Mouse (Mus musculus) cerebellum, adult (tissue): ENCODE results near the gene Pts.

ENCODE experiments used
- ATAC-seq: cut with Nextera tagmentation; 2 replicates; pipeline ENCODE4 v1.9.2; 2017; ENCODE audit warnings: mild to moderate bottlenecking, moderate library complexity, mixed read lengths; ENCODE audit not compliant: insufficient number of reproducible peaks, low FRiP score, low TSS enrichment

The Pts gene

DNA sequence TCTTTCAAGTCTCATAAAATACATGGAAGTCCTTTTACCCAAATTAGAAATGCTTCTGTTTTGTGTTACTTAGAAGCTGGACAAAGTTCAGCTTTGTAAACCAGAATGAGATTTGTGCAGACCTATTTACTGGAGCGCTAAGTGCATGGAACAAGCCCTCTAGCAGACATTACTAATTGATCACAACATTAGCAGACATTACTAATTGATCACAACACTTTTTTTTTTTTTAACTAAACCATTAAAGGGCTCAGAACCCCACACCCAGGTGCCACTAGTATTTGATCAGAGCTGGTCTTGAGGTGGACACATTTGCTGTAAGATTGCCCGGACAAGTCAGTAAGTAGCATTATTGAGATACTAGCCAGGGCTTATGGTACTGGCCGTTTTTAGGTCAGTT, 5.3 kb upstream of the Pts start:
- ATAC-seq, result no peak

DNA sequence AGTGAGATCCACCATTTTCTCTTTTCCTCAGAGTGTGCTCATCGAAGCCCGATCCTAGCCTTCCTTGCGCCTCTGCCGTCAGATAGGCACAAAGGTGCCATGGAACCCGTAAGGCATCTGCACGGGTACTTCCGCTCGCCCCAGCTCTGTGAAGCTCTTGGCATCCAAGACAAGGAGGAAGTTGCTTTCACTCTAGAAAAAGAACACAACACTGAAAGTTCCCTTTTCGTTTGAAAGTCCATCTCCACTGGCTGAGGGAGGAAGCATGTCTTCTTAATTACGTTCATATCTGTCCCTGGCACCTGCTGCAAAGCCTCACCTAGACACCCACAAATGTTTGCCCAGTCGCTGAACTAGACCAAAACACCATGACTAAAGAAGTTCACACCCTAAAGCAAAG, 4.8 kb upstream of the Pts start:
- no peak for ATAC-seq

DNA sequence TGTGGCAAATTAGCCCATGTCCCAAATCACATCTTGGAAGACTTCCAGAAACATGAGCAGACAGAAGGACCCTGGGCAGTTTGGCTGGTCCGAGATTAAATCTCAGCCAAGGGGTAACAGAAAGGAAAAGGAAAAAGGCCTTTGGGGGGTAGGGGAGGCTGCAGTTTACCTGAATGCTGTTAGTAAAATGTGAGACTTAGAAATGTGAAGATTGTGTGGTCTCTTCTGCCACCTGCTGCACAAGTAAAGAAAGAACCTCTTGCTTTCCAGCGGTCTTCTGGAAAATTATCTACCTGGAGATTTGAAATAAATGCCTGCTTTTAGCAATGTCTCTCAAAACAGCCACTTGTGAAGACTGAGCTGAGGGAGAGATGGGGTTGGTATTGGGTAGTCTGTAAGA, 2.4 kb upstream of the Pts start:
- no peak for ATAC-seq

DNA sequence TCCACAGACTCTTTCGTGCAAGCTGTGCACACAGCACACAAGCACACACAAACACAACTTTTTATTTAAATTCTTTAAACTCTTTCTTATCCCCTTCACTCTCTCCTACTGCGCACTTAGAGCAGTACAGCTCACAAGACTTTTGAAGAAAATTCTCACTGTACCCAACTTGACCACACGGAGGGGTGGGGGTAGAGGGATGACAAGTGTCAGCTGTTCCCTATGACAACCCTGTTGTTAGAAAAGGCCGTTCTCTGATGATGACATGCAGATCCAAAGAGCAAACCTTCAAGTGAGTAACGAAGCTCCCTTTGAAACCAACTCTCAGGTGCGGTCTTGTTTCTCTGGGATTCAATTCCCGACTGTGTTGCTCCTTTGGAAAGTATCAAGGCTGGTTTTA, 664 bp downstream of the Pts start:
- ATAC-seq, result no peak; the same call in 1 of the 2 replicates

DNA sequence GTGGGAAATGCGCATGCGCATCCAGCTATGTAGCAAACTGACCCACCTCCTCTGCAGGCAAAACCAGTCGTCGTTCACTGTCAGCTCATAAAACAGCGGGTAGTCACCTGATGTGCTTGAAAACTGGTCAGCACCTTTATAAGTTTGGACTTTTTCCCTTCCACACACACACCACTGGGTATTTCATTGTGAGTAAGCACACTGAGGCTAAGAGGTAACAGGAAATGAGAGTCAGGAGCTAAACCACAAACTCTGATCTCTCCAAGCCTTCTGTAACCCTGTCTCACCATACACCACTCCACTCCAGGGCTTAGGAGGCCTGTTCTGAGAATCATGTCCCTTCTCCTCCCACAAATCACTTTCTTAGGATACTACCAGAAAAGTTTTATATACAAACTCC, 2.9 kb downstream of the Pts start:
- ATAC-seq, result no peak

DNA sequence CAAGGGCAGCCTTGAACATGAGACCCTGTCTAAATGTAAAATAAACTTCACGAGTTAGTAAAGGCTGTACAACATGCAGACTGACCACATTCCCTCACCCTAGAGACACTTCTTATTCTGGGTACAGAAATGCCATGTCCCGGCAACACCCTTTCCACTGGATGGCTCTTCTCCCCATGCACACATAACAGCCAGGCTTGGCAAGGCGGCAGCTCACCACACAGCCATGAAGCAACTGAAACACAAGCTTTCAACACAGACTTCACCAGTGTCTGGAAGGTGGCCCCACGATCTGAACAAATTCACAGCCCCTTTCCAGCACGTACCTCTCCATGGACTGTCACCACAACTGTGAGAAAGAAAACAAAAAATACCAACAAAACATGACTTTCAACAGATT, 3.6 kb downstream of the Pts start:
- ATAC-seq, result no peak

DNA sequence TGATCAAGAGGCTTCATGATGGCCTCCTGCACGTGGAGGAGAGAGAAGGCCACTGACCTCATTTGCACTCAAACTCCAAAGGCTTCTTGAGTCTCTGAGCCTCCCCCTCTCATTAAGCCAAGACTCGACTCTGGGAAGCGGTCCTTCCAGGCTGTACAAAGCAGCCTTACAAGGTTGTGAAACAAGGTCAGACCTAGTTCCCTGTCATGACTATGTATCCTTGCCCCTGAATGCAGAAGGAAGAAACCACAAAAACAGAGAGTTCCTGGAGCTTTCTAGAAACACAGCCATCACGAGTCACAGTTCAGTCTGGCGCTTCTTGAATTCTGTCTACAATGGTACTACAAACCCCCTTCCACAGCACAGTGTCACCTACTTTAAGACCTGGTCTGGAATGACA, 6.0 kb downstream of the Pts start:
- no peak for ATAC-seq

DNA sequence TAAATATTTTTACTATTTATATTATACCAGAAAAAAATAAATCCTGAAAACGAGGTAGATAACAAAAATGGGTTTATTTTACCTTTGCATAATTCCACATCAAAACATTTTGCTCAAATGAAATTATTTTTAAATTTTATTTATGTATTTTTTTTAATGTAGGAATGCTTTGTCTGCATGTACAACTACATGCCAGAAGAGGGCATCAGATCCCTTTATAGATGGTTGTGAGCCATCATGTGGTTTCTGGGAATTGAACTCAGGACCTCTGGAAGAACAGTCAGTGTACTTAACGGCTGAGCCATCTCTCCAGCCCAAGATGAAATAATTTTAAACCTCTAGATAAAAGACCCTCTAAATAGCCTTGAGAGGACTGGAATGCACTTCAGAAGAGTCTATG, 7.0 kb downstream of the Pts start:
- ATAC-seq, result no peak

DNA sequence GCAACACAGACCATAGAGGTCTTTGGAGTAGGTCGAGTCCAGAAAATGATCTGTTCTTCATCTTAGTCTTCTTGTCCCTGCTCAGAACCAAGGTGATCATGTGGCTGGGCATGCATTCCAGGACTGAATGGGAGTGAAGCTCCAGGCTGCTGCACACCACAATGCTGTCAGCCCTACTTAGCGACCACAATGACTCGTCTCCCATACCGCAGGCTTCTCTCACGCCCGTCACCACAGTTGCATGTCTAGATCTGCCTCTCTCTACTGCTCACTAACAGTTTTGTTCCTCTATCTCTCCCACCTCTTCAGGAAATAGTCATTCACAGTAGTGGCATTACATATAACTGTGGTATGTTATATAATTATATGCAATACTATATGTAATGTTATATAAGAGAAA, 7.8 kb downstream of the Pts start:
- ATAC-seq, result no peak

DNA sequence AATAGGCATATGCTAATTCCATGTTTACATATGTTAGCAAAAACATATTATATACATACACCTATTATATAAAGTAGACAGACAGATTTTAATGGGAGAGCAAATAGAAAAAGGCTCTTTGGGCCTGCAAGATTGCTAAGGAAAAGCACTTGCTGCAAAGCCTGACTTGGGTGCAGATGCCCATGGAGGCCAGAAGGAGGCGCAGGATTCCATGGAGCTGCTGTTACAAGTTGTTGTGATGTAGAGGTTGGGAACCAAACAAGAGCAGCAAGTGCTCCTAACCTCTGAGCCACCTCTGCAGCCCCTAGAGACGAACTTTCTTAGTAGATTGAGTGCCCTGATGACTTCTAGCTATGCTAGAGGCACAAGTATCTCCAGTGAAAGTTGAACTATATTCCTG, 9.7 kb downstream of the Pts start:
- no peak for ATAC-seq

DNA sequence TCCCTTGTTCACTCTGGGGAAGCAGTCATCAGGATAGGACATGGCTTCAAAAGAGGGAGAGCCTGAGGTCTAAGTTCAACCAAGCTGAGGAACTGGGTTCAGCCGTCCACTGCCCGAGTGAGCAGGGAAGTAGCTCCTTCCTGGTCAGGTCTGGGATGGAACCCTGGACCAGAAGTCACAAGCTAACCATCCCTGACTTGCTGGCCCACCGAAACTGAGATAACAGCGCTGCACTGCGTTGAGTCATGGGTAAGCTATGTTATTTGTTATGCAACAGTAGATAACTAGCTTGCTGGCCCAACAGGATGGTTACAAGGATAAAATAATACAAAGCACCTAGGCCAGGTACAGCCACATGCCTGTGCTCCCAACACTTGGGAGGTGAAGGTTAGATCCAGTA, 13.1 kb downstream of the Pts start:
- ATAC-seq, result no peak

DNA sequence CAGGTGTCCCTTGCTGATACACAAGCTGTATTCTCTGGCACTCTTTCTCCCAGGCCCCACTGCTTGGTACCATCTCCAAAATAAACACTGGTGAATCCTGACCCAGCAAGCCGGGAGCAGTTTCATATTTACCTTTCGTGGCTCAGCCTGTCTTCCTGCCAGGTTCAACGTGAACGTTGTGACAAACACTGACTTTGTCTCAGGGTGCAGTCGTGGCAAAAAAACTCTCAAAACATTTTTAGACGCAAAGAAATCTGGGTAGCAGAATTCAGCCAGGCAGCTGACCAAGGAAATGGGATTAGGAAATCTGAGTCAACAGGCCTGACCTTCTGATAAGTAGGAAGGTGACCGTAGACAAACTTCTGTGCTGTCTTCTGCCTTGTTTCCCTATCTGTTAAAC, 21.0 kb downstream of the Pts start:
- ATAC-seq, result no peak

DNA sequence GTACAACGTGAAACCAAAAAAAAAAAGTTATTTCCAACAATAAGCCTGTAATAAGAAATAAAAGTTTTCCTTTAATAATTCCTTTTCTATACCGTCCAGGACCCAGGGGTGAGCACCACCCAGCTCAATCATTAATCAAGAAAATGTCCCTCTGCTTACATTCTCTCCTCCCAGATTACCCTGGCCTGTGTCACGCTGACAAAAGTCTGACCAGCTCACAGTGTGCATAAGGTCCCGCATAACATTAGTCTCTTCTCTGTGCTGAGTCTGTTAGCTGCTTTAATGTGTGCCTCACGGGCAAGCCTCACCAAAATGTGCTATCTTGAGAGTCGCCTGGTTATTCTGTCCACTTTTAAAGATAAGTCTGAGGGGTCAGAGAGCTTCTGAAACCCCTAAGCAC, 23.1 kb downstream of the Pts start:
- no peak for ATAC-seq

DNA sequence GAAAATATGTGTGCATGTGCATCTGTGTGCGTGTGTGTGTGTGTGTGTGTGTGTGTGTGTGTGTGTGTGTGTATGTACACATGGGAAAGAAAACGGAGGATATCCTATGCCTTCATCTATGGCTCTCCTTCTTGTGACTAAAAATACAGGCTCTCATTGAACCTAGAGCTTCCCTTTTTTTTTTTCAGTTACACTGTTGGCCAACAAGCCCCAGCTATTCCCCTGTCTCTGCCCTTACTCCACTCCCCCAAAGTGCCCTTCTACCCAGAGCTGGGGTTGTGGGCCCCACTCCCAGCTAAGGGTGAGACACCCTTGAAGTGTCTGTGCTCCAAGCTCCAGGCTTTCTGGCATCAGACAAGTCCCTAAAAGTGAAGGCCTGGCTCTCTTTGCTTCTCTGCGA, 25.6 kb downstream of the Pts start:
- no peak for ATAC-seq

DNA sequence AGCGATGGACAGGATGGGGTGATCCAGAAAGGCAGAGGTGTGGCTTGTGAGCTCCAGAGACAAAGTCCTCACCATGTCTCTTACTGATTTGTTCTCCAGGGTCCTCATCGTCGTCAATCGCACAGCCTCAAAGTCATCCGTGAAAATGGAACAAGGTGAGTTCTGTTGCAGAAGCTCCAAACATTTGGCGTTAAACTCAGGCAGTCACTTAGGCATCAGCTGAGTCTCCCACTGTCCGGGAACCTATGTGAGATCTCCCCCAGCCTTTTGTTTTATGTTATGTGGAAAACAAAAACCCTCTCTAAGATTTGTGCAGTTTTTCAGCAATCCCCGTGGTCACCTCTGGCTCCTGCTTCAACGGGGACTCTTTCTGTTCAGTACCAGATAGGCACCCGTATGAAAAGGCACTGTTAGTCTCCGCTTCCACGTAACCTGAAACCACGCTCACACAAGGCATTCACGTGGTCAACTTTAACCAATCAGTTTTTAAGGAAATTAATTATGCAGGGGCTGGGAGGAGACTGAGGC, 27.5 kb downstream of the Pts start:
- no peak for ATAC-seq

DNA sequence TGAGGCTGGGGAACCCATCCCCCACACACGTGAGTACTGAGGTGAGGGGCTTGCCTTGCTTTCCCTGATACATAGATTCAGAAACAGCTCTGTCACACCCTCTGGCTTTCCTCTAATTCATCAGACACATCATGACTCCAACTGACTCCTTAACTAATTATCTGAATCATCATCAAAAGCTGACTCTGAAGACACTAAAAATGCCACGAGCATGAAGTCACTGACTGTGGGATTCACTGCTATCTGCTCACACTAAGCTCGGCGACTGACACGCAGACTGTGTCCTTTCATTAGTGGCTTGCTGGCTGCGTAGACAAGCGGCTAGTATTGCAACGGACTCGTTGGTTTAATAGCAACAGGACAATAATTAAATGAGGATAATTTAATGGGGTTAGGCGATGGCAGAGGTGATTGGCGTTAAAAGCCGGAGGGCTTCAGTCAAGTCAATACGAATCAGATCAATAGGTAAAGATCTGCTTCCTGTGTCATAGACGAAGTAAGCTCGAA, 28.0 kb downstream of the Pts start:
- no peak for ATAC-seq

DNA sequence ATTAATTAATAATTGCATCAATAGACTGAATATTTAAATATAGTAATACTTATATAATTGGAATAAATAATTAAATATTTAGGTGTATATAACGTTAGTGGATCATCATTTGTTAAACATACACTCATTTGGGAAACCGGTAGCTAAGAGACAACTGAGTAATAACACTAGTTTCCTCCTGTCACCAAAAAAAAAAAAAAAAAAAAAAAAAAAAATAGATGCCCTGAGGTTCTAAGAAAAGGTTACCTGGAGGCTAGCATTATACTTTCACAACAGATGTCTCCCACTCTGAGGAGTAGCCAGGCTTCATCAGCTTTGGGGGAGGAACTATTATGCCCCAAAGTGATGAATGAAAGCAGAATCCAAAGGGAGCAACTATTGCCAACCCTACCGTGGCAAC, 28.7 kb downstream of the Pts start:
- no peak for ATAC-seq

DNA sequence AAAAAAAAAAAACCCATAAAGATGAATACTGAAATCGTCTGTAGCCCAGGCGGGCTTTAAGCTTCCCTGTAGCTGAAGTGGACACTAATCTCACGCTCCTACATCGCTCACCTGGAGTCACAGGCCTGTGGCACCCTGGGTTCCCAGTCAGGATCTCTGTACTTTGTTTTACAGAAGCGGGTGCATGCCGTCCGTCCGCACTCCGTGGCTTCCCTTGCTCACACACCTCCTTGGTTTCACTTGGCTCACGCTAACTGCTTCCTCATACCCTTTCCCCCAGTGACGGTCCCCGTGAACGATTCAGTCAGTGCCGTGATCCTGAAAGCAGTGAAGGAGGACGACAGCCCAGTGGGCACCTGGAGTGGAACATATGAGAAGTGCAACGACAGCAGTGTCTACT, 29.7 kb downstream of the Pts start:
- ATAC-seq, result no peak

DNA sequence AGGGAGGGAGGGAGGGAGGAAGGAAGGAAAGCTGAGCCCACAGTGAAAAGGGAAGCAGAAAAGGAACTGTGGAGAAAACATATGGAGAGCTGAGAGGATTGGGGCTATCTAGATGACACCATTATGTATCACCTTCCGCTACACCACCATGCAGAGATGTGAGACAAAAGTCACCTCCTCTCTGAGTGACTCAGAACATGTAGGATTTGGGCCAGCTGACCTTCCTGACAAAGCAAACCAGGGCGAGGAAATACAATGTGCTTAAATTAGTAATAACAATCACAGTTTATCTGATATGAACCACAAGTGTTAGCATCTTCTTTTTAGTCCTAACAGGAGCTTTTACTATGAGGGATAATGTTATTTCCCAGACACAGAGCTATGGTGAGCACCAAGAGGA, 31.0 kb downstream of the Pts start:
- ATAC-seq, result no peak

DNA sequence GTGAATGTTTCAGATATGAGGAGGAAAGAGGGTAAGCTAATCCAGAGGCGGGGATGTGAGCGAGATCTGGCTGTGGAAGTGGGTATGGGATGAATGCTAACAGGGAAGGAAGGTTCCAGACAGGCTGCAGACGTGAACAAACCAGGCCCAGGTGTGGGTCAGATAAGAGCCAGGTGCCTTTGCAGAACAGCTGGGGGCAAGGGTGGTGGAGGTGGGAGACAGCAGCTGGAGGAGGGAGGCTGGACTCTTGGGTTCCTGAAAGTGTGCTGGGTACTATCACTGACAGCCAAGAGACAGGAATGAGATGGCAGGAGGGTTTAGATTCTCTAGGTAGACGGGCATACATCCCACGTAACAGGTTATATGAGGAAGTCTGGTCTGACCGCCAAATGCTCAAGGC, 31.4 kb downstream of the Pts start:
- ATAC-seq, result no peak

DNA sequence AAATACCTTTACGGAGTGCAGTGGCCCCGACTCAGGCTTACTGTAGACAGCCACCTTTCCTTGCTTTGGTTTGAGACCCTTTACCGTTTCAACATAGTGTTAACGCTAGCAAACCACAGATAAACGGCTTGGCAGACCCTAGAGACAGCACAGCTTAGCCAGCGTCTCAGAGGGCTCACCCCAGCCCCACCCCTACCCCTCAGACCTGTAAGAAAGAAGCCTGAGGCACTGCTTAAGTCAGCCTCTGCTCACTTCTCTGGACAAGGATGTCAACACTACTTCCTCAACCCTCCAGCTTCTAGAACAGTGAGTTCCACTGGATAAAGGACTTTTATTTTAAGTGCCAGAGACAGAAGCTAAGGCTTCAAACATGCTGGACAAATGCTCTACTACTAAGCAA, 32.0 kb downstream of the Pts start:
- no peak for ATAC-seq

DNA sequence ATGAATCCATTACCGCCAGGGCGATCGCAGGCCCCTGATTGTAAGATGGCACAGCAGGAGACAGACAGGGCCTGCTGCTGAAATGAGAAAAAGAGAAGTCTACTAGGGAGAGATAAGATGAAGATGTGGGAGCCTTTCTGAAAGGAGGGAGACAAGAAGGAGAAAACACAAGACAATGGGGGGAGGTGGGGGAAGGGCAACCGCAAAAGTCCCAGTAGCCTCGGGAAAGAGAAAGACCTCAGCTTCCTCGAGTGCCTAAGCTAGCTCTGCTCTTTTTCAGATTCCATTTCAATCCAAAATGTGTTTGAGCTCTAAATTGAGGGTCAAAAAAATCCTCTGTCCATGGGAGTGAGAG, 32.4 kb downstream of the Pts start:
- ATAC-seq, result no peak

DNA sequence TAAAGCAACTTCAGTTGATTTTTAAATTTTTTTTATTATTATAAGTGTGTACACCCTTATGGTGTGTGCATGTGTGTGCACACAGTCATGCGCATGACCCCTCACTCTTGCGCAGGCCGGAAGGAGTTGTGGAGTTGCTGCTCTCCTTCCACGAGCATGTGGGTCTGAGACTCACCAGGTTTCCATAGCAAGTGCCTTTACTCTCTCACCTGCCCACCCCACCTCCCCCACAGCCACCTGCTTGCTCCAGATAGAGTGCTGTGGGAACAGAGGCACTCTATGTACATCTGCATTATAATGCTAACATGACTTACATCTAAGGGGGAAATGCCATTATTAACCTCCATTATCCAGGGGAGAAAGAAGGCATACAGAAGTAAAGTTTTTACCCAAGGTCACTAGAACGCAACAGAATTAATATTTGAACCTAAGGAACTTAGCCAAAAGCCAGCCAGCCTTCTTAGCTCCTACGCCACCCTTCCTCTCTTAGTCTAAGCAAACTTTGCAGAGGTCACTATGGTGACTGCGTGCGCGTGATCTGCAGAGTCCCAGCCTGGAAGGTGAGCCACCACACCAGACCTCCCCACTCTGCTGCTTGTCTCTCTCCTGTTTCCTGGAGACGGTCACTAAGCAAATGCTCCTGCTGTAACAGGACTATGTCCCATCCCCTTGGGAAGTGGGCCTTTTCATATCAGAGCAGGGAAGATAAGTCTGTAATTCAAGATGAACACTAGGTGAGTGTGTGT, 32.9 kb downstream of the Pts start:
- ATAC-seq, result no peak
